Mouse (Mus musculus): ENCODE measurements around the gene Rdh7. TPM values are rescaled to one million over a fixed set of nuclear protein-coding genes. Genes with fewer than 3 reads are reported as not detected.
A peak's percentile ranks its signal among the peaks of the same experiment; 100 is the strongest.

Rdh7 gene
- polyA plus RNA-seq, 1 experiment from 2014 or later = 1.1 TPM

DNA sequence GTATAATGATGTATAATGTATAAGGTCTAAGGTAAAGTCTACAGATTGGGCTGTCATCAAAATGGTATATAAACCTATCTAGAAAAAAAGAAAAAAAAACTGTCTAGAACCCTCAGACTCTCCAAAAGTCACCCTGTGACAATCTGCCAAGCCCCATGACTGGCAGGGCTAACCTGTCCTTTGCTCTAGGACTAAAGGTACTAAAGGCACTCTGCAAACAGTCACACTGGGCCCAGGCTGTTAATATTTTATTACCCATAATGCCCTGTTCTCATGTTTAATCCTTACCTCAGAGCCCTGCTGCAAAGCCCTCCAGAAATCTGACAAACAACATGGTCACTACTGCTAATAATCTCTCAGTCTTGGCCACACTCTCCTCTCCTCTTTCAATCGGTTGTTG is 2.1 kb downstream of the Rdh7 start:
- peak; percentile 15; the same call in 1 of the 2 replicates for ATAC-seq
- TF ChIP-seq CTCF (IDR thresholded peaks at IDR 0.05; ENCODE audit: low read depth) = no peak
- peaks cover 3% of the 10 kb centered on the region for H3K4me1 ChIP-seq (replicated peaks; ENCODE audit: control insufficient read depth, insufficient read depth, low read length)
- WGBS = 75% methylated on average over 1 of the region's 1 CpGs
- no peaks in the 10 kb centered on the region for H3K27me3 ChIP-seq (replicated peaks; ENCODE audit: control insufficient read depth, insufficient read depth, low read length)
- H3K9me3 ChIP-seq (ENCODE audit: control insufficient read depth) = no peaks in the 10 kb centered on the region
- H3K36me3 ChIP-seq (ENCODE audit: control insufficient read depth, insufficient read depth) = no peaks in the 10 kb centered on the region
- no peak overlapping the region for H3K4me2 ChIP-seq (replicated peaks; ENCODE audit: low read depth)
- H3K9ac ChIP-seq (ENCODE audit: low read depth, low read length) = no peak overlapping the region
- no peak overlapping the region for H3K4me3 ChIP-seq (ENCODE audit: low read depth, low read length)
- no peak overlapping the region for H3K27ac ChIP-seq (ENCODE audit: low read depth, low read length)

DNA sequence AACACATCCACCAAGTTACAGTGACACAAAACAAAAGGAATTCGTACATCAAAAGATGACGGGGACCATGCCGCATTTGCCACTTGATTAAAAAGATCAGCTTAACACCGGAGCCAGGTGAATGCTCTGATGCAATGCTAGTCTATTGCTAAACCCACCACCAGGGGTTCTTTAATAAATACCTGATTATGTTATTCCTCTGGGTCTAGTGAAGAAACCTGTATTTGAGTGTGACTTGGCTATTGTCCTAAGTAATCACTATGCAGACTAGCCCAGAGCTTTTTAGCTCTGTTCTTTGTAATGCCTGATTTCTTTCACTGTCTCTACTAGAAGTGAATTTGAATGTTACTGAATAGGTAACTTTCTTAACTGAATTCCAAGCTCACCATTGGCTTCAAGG is 7.6 kb downstream of the Rdh7 start:
- Histone ChIP-seq H3K27ac (ENCODE audit: low read depth, low read length) (no peak overlapping the region), H3K4me2 (replicated peaks; ENCODE audit: low read depth) (no peak overlapping the region), H3K36me3 (ENCODE audit: control insufficient read depth, insufficient read depth) (no peaks in the 10 kb centered on the region), H3K27me3 (replicated peaks; ENCODE audit: control insufficient read depth, insufficient read depth, low read length) (no peaks in the 10 kb centered on the region), H3K4me1 (replicated peaks; ENCODE audit: control insufficient read depth, insufficient read depth, low read length) (peaks cover 6% of the 10 kb centered on the region; the same call in 1 of the 2 replicates), H3K4me3 (ENCODE audit: low read depth, low read length) (no peak overlapping the region), H3K9me3 (ENCODE audit: control insufficient read depth) (no peaks in the 10 kb centered on the region), H3K9ac (ENCODE audit: low read depth, low read length) (no peak overlapping the region)
- no peak for ATAC-seq
- 91% methylated on average over 4 of the region's 4 CpGs for WGBS
- TF ChIP-seq CTCF (IDR thresholded peaks at IDR 0.05; ENCODE audit: low read depth) = no peak

DNA sequence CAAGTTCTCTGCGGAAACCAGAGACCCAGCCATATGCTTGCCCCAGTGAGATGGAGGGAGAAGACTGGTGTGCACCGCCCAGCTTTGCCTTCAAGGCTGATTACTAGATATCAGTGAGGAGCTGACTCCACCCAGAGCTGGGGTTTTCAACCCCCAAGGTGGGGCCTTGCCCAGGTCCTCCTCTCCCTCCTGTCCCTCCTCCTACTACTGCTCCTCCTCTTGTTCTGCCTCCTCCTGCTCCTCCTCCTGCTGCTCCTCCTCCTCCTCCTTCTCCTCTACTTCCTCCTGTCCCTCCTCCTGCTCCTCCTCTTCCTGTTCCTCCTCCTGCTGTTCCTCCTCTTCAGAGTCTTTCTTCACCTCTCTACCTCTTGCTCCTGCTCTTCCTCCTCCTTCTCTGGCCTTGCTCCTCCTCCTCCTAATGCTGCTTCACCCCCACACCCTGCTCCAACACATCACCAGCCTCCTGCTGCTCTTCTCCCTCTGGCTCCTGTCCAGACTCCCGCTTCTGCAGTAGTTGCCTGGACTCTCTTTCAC is 9.4 kb downstream of the Rdh7 start:
- WGBS = 41% methylated on average over 3 of the region's 3 CpGs

DNA sequence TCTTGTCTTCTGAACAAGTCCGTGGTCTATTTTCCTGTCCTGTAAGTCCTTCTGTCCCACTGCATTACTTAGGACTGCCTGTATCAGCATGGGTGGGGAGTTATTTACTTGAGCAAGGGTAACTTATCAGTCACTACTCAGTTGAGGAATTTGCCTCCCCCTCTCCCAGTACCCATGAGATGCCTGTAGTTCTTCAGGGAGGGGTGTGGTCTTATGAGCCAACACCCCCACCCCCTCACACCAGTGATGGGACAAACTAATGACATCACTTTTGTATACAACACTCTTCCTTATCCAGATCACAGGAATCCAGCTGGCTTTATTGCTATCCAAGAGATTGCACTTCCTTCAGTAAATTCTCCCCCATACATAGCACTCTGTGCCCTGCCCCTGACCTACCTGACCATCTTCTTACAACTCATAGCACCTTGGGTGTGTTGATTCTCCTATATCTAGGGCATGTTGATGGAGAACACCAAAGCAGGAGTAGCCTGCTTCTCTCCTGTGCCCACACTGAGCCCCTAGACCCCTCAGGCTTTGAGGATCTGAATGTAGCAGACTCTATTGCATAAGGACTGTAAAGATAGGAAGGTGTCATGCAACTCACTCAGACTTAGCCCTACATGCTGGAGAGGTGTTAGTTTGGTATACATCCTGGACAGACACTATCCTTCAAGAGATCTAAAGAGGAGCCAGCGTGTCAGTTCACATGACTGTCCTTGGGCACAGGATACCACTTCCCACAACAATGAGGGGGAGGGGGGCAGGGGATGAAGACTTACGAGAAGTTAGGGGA is 10.2 kb downstream of the Rdh7 start:
- ATAC-seq = peak; percentile 61
- no peak overlapping the region for H3K4me3 ChIP-seq (ENCODE audit: low read depth, low read length)
- H3K27me3 ChIP-seq (replicated peaks; ENCODE audit: control insufficient read depth, insufficient read depth, low read length) = no peaks in the 10 kb centered on the region
- peak overlapping the region; percentile 83 for H3K27ac ChIP-seq (ENCODE audit: low read depth, low read length)
- H3K4me1 ChIP-seq (replicated peaks; ENCODE audit: control insufficient read depth, insufficient read depth, low read length) = peaks cover 6% of the 10 kb centered on the region; the same call in 1 of the 2 replicates
- 23% methylated on average over 3 of the region's 3 CpGs for WGBS
- H3K36me3 ChIP-seq (ENCODE audit: control insufficient read depth, insufficient read depth) = no peaks in the 10 kb centered on the region
- no peak for TF ChIP-seq CTCF (IDR thresholded peaks at IDR 0.05; ENCODE audit: low read depth)
- H3K9ac ChIP-seq (ENCODE audit: low read depth, low read length) = no peak overlapping the region
- peak overlapping the region; percentile 51 for H3K4me2 ChIP-seq (replicated peaks; ENCODE audit: low read depth)
- H3K9me3 ChIP-seq (ENCODE audit: control insufficient read depth) = no peaks in the 10 kb centered on the region

More for the DNA sequence above, 9.4 kb downstream of the Rdh7 start:
- peak; percentile 63 for ATAC-seq
- Histone ChIP-seq H3K9ac (ENCODE audit: low read depth, low read length) (no peak overlapping the region), H3K9me3 (ENCODE audit: control insufficient read depth) (no peaks in the 10 kb centered on the region), H3K4me3 (ENCODE audit: low read depth, low read length) (no peak overlapping the region), H3K27ac (ENCODE audit: low read depth, low read length) (peak overlapping the region; percentile 83), H3K4me2 (replicated peaks; ENCODE audit: low read depth) (peak overlapping the region; percentile 51), H3K4me1 (replicated peaks; ENCODE audit: control insufficient read depth, insufficient read depth, low read length) (peaks cover 6% of the 10 kb centered on the region; the same call in 1 of the 2 replicates), H3K27me3 (replicated peaks; ENCODE audit: control insufficient read depth, insufficient read depth, low read length) (no peaks in the 10 kb centered on the region), H3K36me3 (ENCODE audit: control insufficient read depth, insufficient read depth) (no peaks in the 10 kb centered on the region)
- TF ChIP-seq CTCF (IDR thresholded peaks at IDR 0.05; ENCODE audit: low read depth) = no peak

DNA sequence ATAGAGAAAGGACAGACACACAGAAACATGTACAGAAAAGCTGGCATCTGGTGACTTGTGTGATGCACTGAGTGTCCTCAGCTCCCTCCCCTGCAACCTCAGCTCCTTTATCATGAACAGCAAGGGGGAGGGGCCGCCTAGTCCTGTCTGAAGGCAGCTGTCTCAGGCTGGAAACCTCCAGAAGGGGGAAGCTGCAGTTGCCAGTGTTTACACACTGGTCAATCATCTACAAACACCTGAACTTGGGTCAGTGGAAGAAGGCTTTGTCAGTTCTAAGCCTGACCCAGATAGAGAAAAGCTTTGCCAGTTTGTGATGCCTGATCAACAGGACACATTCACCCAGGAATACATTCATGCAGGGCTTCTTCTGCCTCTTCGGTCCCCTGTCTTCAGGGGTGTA is 10.9 kb downstream of the Rdh7 start:
- H3K4me3 ChIP-seq (ENCODE audit: low read depth, low read length) = no peak overlapping the region
- peak overlapping the region; percentile 51 for H3K4me2 ChIP-seq (replicated peaks; ENCODE audit: low read depth)
- WGBS = 17% methylated on average over 2 of the region's 2 CpGs

DNA sequence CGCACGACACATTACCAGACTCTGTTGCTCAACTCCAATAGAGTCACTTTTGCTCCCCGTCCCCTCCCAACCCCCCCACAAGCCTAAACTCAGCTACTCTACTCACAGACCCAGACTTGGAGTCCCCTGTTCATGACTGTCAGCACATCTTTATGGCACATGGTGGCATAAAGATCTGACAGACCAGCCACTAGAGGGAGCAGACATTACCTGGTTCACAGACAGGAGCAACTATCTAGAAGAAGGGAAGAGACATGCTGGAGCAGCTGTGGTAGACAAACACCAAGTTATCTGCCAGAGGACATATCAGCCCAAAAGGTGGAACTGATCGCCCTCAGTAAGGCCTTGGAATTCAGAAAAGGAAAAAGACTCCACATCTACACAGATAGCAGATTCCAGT is 16.1 kb downstream of the Rdh7 start:
- Histone ChIP-seq H3K36me3 (ENCODE audit: control insufficient read depth, insufficient read depth) (no peaks in the 10 kb centered on the region), H3K4me1 (replicated peaks; ENCODE audit: control insufficient read depth, insufficient read depth, low read length) (no peaks in the 10 kb centered on the region), H3K9ac (ENCODE audit: low read depth, low read length) (no peak overlapping the region), H3K9me3 (ENCODE audit: control insufficient read depth) (no peaks in the 10 kb centered on the region), H3K27ac (ENCODE audit: low read depth, low read length) (no peak overlapping the region), H3K4me2 (replicated peaks; ENCODE audit: low read depth) (no peak overlapping the region), H3K4me3 (ENCODE audit: low read depth, low read length) (no peak overlapping the region), H3K27me3 (replicated peaks; ENCODE audit: control insufficient read depth, insufficient read depth, low read length) (no peaks in the 10 kb centered on the region)
- WGBS = 71% methylated on average over 4 of the region's 4 CpGs
- TF ChIP-seq CTCF (IDR thresholded peaks at IDR 0.05; ENCODE audit: low read depth) = peak; percentile 84
- ATAC-seq = no peak

More for the DNA sequence above, 10.9 kb downstream of the Rdh7 start:
- Histone ChIP-seq H3K4me1 (replicated peaks; ENCODE audit: control insufficient read depth, insufficient read depth, low read length) (peaks cover 6% of the 10 kb centered on the region; the same call in 1 of the 2 replicates), H3K27me3 (replicated peaks; ENCODE audit: control insufficient read depth, insufficient read depth, low read length) (no peaks in the 10 kb centered on the region), H3K27ac (ENCODE audit: low read depth, low read length) (peak overlapping the region; percentile 83), H3K36me3 (ENCODE audit: control insufficient read depth, insufficient read depth) (no peaks in the 10 kb centered on the region), H3K9ac (ENCODE audit: low read depth, low read length) (no peak overlapping the region), H3K9me3 (ENCODE audit: control insufficient read depth) (no peaks in the 10 kb centered on the region)
- peak; percentile 90 for ATAC-seq
- peak; percentile 29 for TF ChIP-seq CTCF (IDR thresholded peaks at IDR 0.05; ENCODE audit: low read depth)
